Mouse (Mus musculus): Measurements from ENCODE around the gene Slc30a6.
"Not testable (repeated sequence)": the region's sequence is repeated elsewhere in the genome, so short reads cannot be mapped to it uniquely, and the experiment has no call there.

Gene Slc30a6

DNA sequence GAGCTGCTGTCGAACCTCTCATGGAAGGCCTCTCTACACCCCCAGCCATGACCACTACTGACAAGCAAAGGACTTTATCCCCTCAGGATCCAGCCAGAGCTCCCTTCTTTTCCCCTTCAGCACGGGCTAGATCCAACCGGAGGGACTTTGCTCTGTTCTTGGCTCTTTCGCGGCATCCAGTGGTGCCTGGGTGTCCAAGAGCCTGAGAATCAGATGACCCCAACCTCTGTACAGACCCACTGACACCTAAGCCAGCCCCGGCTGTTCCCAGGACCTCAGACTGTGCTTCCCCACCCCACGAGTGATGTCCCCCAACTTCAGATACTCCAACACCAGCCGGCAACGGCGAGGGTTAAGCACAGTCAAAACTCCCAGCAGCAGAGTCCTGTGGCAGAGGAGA is 54.4 kb downstream of the Slc30a6 start:
- DNase-seq (ENCODE audit: low read depth, low spot score) = no peak

DNA sequence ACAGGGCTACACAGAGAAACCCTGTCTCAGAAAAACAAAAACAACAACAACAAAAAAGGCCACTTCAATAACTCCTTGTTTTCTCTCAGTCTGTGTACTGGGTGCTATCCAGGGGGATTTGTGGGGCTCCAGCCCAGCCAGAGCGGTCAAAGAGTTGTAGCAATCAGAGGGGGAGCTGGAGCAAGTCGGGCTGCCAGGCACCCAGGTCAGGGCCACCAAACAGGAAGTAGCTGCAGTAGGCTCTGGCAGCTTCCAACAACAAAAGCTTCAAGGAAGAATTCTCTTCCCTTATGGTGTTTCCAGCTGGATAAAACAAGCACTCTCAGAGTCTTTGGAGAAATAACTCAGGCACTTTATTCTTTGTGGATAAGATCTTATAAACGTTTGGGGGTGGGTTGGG is 58.5 kb downstream of the Slc30a6 start:
- no peak for DNase-seq (ENCODE audit: low read depth, low spot score)

DNA sequence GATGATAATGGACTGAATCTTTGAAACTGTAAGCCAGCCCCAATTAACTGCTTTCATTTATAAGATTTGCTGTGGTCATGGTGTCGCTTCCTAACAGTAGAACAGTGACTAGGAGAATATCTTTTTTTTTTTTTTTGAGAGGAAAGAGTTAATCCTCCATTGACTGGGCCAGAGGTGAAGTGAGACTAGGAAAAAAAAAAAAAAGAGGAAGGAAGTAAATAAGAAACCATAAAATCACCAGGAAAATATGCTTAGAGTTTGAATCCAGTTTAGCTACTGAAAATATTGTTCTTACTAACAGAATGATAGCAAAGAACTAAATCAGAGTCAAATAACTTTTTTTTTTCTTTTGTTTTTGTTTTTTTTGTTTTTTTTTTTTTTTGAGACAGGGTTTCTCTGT is 59.3 kb downstream of the Slc30a6 start:
- no peak for DNase-seq (ENCODE audit: low read depth, low spot score)

DNA sequence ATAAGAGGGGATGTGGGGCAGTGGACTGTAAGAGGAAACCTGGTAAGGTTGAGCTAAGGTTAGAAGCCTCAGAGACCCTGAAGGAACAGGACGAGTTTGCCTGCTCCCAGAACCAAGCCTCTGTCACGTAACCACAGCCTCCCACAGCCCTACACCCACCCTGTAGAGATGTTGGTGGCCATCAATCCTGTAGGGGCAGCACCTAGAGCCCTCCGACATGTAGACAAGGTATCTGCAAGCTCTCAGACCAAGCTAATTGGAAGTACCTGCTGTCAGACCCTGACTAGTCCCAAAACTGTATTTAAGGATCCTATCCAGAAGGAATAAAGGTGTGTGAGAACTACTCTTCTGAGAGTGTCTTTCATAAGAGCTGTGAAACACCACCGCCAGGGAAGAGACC is 60.0 kb downstream of the Slc30a6 start:
- DNase-seq (ENCODE audit: low read depth, low spot score) = peak; percentile 52

DNA sequence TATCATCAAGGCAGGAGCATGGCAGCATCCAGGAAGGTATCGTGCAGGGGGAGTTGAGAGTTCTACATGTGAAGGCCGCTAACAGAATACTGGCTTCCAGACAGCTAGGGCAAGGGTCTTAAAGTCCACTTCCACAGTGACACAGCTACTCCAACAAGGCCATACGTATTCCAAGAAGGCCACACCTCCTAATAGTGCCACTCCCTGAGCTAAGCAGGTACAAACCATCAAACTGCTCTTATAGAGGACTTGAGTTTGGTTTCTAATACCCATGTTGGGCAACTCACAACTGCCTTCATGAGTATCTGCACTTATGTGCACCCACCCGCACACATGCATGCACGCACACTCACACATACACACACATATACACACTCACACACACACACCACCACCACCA is 61.4 kb downstream of the Slc30a6 start:
- DNase-seq (ENCODE audit: low read depth, low spot score) = no peak

DNA sequence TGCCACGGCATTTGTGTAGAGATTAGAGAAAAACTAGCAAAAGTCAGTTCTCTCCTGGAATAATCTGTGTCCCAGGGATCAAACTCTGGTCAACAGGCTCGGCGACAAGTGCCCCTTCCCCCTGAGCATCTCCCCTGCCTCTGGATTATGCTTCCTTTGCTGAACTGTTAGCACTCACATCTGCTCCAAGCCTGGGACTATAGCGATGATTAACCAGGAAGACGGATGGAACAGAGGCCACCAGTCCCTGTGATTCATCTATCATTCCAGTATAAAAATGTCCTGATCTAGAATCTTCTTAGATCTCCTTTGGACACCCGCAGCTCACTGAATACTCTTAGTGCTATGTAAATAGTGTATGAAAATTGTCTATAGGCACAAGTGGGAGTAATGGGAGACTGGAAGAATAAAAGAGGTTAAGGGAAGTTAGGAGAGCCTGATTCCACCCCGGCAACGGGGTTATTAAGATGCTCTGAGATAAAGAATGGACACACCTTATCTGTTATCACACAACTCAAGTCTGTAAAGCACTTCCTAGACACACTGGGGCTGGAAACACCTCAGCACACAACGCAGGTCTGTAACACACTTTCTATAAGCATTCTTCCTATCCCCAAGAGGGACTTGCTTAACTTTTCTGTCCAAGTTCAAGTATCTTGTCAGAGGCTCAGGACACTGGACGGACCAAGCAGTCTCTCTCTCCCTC is 62.7 kb downstream of the Slc30a6 start:
- DNase-seq (ENCODE audit: low read depth, low spot score) = no peak

DNA sequence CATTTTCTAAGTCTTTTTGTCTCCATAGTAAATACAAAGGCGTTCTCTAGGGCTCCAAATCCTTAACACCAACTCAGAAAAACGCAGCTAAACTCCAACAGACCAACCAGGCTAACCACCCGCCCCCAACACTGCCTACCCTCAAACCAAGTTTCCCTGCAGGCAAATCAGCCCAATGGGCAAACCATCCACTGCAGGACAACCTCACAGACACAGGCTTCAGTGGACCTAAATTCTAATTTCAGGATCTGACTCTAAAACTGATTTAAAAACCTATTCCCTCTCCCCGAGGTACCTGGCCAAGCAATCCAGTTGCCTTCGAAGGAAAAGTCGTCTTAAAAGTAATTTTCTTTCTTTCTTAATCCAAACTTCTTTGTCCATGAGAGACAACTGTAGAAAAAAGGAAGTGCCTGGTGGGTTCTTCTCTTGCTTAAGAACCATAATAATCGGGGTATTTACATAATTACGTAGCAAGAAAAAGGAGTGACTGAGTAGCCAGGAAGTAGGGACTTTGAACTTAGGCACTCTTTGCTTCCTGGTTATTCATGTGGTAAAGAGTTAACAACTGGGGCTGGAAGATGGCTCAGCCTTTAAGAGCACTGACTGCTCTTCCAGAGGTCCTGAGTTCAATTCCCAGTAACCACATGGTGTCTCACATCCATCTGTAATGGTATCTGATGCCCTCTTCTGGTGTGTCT is 63.5 kb downstream of the Slc30a6 start, which contains the start of gene Nlrc4:
Nlrc4 (minus strand) TSS at position 432 of the 698 bp plus-strand sequence.
- peak; percentile 90 for DNase-seq (ENCODE audit: low read depth, low spot score)

DNA sequence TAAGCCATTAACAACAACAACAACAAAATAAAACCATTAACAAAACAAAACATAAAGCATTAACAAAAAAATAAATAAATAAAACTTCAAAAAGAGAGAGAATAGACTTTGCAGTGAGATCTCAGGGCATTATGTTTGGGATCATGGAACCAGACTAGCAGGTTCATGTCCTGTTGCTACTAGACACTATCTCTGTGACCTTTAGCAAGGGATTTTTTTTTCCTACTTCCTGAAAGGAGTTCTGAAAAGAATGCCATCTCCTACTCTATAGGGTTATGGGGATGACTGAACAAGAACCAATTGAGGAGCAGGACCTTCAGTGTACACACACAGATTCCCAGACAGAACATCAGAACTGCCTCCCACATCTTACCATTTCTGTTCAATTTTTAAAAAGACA is 68.1 kb downstream of the Slc30a6 start:
- no peak for DNase-seq (ENCODE audit: low read depth, low spot score)

DNA sequence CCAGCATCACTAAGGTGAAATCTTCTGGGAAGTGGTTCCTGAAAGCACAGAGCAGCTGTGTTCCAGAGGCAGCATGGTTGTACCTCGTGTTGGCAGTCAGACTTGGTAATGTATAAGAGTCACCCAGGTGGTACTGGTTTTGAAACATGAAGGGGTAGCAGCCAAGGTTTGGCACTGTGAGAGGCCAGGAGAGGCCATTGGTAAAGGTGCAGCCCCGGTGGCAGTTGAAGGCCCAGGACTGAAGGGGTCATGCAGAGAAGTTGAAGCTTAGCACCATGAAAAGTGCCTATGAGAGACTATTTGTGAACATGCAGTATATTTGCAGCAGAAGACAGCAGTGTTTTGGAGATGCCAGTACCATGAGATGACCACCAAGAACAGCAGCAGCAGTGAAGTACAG is 72.6 kb downstream of the Slc30a6 start:
- DNase-seq (ENCODE audit: low read depth, low spot score) = not testable (repeated sequence)

DNA sequence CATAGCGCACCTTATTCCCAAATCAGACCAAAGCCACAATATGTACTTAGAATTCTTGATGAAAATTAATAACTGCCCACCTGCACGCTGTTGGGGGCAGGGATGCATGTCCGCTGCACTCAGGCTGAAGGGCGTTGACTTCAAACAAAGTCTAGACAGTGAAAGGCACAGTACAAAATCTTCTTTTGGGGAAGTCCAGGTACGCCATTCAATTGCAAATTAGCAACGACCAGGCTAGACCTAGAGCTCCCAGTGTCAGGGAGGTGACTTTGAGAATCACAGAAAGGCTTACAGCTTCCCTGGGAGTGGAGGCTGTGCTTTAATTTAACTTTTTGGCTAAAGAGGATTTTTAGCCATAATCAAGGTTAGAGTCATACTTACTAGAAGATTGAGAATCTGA is 74.7 kb downstream of the Slc30a6 start:
- DNase-seq (ENCODE audit: low read depth, low spot score) = peak; percentile 82
